Mouse (Mus musculus) thymus, adult 2 months (tissue): Measurements from ENCODE around the gene Dhx37.

Experiments
- CTCF ChIP-seq: fragments of 200-500 bp; IDR thresholded peaks from 2 replicates; pipeline ENCODE4 v1.5.1; 2012; ENCODE audit warnings: mild to moderate bottlenecking, control low read depth, low read length, moderate library complexity, borderline replicate concordance; ENCODE audit not compliant: control insufficient read depth, poor library complexity, insufficient read depth; ENCODE audit errors: extremely low read depth
- POLR2A ChIP-seq: fragments of 200-500 bp; IDR thresholded peaks from 2 replicates; pipeline ENCODE4 v1.6.1; 2012; ENCODE audit warnings: mild to moderate bottlenecking, low read length, control low read depth, moderate library complexity; ENCODE audit not compliant: control insufficient read depth, poor library complexity, insufficient read depth; ENCODE audit errors: extremely low read depth

DNA sequence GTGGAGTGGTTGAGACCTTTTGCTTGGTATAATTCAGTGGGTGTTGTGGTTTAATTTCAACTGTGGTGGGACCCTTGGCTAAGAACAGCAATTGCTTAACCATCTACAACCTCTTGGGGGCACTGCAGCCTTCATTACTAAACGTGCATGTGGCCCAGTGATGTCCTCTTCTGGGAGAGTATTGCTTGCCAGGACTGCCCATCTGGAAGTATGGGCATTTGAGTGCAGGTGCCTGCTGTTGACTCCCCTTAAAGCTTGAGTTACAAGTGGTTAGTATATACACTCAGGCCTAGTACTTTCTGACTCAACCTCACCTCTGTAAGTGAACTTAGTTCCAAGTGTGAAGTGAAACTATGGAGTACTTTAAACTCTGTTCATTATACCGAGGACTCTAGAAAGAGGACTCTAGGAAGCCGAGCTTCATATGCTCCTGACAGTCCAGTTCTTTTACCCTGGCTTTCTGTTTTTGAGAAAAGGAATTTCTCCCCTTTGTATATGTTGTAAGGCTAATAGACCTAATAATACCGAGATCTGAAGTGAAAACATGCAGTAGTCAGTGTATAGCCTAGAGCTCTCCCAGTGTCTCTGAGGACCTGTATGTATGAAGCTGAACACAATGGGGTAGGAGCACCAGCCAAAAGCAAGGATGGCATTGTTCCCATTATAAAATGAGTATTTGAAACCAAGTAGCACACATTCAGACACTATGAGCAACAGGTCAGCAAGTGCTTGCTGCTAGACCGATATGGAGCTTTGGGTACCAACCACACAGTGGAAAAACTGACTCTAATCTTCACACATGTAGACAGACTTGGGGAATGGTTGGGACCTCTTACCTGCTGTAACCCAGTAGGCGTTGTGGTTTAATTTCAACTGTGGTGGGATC is 51.0 kb downstream of the Dhx37 start:
- TF ChIP-seq CTCF = no peak
- no peak for TF ChIP-seq POLR2A
